Mouse (Mus musculus) lung, adult 18-20 months (tissue): ENCODE measurements around the gene Espnl.

ENCODE experiments used
- DNase-seq, 2 experiments: peaks; one replicate each; pipeline ENCODE4 v3.0.0; 2022; ENCODE audit warnings: mixed read lengths in 2 of 2

Gene Espnl

GRCm38 (mm10) chr1:91324646-91325045, 2.8 kb downstream of the Espnl start:
- no peak for DNase-seq

- DNase-seq = no peak
Observed at GRCm38 (mm10) chr1:91325488-91326042, 3.7 kb downstream of the Espnl start.

DNA sequence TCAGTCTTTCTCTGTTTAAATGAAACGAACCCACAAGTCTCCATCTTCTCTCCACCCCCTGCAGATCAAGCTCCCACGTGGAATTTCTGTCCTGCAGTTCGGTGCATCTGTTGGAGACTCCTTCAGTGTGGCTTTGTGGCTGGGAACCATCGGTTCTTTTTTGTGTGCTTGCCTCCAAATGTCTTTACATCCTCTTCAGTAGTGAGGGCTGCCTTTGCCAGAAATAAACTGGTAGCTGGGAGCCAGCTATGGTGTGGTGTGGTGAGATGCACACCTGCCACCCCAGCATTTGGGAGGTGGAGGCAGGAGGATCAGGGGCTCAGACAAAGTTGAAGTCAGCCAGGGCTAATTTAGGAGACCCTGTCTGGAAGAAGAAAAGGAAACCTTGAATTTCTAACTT, 10.2 kb downstream of the Espnl start:
- no peak for DNase-seq

DNA sequence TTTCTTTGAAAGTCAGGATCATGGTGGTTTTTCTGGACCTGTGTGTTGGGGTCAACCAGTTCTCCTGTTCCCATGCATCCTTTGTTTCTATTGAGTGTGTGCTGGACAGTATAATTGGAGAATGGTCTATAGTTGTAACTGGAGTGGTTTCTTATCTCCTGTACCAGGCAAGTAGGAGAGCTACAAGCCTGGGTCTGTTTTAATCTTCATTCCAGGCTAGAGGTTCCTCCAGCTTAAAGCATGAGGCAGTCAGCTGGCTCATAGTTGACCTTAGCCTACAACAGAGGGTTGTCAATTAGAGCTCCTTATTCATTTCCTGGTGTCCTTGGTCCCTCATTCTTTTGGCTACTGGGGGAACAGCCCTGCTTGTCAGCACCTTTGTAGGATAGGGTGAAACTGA, 11.7 kb downstream of the Espnl start:
- no peak for DNase-seq

DNA sequence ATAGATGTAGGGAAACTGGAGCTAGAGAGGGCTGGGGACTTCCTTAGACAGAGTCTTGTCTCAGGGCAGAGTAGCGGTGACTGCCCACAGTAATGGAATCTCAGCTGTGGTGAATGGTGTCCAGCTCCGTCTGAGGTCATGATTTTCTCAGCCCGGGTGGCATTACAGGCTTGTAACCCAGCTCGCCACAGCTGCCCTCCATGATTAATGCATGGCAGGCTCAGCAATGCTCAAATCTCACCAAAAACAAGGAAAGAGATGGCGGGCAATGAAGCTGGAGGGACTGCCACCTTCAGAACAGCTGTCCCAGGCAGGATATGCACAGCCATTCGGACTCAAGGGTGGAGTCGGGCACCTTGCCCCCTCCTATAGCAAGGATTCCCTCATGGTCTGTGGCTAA, 15.5 kb downstream of the Espnl start:
- no peak for DNase-seq

- no peak for DNase-seq
Observed at GRCm38 (mm10) chr1:91344001-91344400, 22.1 kb downstream of the Espnl start.

- no peak for DNase-seq
Observed at GRCm38 (mm10) chr1:91344921-91345685, 23.2 kb downstream of the Espnl start.

DNA sequence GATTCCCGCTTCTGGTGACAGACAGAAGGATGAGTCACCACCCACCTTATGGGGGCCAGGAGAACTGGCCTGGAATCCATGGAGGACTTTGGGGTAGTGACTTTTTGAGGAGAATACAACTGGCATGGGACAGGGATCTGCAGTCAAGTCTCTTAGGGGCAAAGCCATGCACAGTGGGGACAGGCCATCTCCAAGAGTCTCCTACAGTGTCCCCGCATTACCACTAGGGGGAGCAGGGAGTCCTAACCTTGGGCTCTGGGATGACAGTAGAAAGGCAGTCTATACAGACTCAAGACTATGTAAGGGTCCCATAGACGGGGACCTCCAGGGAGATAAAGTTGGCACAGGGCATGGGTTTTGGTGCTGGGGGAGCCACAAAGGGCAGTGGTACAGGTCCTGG, 25.0 kb downstream of the Espnl start:
- DNase-seq = peak; percentile 31 to 61

DNA sequence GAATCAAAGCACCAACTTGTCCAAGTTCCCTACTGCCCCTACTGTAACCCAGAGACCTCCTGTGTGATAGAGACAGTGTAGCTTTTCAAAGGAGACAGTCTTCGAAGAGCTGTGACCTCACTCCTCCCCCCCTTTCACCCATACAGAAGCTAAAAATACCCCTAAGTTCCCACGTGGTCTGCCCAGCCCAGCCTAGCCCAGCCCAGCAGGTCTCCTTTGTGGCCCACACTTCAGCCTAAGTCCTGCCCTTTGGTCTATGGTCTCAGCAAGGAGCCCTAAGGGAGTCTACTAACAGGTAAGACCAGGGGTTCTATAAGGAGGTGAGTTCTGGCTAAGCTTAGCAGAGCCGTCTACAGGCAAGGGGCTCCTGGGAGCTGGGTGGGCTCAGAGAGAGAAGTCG, 29.0 kb downstream of the Espnl start, which contains the start of gene Klhl30:
Gene Klhl30, plus strand, starts transcription at position 176 of the 400 bp plus-strand sequence.
- no peak for DNase-seq

GRCm38 (mm10) chr1:91351249-91351648, 29.4 kb downstream of the Espnl start:
- DNase-seq = no peak

DNA sequence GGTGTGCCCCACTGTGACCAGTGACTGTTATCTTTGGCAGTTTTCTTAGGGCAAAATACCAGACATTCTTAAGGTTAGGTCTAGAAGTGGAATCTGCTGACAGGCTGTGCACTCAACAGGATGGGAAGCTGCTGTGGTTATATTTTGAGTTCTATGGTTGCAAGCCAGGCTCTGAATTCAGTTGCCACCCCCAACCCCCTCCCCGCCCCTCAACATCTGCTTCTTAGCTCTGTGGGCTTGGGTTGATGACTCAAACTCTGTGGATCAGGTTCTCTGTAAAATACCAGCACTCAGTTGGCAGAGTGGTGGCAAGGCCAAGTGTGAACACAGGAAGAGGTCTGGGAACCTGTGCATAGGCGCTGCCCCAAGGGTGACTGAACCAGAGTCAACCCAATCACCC, 30.4 kb downstream of the Espnl start:
- DNase-seq = no peak

GRCm38 (mm10) chr1:91356105-91356504, 34.2 kb downstream of the Espnl start:
- no peak for DNase-seq

DNA sequence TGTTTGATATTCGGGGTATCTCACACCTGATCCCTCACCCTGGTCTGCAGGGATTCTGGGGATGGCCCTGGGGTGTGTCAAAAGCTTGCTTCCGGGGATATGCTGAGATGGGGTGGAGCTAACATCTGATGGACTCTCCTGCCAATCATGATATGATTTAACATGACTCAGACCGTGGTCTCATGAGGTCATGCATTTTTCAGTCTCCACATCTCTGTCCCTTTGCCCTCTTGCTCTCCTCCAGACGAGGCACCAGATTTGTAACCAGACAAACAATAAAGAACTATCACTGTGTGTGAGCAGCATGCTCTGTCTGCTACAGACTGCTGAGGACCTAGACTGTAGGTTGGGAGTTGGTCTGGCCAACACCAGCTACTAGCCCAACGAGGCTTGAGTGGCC, 40.2 kb downstream of the Espnl start:
- no peak for DNase-seq

DNA sequence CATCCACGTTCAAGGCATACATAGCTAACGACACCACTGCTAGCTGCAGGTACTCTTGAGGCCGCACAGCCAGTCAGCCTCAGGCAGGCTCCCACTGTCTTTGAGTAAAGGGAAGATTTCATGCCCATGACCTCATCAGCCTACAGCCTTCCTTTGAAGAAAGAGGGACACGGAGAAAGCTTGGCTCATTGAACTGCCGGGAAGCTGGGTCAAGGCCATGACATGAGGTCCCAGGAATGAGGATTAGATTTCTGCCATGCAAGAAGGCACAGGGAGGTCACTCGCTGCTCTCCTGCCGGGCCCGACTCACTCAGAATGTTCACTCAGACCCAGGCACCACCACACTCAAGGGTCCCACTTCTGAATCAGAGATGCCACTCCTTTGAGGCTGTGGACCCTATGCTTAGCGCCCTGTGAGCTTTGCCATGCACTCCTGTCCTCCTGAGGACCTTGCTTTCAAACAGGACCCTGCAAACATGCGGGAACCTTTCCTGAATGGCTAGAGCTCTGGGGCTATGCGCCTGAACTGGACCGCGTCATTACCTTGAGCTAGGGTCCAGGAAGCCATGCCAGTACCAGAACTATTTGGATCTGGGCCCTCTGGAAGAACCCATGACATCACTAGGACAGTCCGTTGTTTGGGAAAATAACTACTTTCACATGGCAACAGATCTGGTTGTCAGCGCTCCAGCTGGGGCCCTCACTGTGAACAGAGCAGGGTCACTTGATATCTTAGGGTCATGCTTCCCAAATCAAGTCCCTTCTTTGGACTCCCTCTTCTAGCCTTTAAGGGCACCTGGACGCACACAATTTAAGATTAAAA, 43.2 kb downstream of the Espnl start:
- no peak for DNase-seq

DNA sequence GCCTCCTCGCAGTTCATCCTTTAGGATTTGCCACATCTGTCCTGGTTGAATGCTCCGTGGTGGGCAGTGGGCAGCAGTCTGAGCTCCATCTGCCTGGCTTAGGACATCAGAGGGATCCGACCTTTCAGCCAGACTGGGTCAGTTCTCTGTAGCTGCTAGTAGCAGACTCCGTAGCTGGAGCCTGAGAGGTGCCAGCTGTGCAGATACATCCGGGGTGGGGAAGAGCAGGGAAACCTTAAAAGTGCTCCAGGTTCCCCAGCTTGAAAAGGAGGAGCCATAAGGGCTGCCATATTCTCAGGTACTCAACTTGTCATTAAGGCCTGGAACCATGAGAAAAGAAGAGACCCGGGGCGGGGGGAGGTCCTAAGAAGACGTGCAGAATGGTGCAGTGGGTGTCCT, 43.9 kb downstream of the Espnl start:
- DNase-seq = no peak

DNA sequence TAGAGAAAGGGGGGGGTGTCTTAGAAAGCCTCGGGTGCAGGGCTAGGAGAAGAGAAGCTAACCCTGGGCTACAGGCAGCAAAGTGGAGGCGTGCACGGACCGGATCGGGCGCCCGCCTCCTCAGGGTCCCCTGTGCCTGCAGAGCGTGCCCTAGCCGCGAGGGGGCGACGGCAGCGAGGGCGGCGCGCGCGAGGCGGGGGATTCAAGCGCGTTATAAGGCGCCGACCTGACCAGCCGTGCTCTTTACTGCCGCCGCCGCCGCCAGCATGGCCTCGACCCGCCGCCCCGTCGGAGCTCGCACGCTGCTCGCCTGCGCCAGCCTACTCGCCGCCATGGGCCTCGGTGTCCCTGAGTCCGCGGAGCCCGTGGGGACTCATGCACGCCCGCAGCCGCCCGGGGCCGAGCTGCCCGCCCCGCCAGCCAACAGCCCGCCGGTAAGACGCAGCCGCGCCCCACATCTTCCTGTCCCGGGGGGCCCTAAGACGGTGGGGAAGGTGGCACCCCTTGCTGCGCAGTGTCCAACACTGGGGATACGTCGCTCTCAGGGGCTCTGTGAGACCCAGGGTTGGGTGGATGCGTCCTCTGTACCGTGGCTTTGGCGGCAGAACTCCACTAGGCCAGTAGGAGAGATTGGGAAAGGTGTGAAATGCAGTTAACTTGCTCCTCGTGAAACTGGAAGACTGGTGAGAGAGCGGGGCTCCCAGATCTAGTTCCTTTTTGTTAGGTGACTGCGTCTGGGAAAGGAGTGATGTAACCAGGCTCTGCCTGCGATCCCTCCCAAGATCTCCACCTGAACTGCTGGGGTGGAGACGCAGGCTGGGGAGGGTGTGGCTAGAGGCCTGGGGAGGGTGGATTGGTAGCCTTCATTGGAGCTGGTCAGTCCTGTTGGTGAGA, 44.6 kb downstream of the Espnl start, which contains the start of gene Erfe:
Gene Erfe, plus strand, starts transcription at position 216 of the 894 bp plus-strand sequence.
- peak; percentile 58 to 71 for DNase-seq

DNA sequence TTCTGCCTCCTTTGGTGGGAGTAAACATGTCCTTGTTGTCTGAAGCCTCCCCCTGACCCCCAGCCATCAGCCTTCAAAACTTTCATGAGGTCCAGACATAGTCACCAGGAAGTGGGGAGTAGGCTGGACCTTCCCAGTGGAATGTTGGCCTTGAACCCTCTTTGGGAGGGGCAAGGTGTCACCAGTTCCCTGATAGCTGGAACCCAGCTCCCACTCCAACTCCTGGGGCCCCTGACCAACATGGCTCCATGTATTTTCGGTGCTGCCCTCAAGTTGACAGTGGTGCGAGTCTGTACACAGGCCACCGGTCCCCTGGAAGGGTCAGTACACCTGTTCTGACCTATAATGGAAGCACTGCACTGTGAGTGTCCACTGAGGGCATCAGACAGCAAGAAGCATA, 45.4 kb downstream of the Espnl start:
- DNase-seq = no peak

DNA sequence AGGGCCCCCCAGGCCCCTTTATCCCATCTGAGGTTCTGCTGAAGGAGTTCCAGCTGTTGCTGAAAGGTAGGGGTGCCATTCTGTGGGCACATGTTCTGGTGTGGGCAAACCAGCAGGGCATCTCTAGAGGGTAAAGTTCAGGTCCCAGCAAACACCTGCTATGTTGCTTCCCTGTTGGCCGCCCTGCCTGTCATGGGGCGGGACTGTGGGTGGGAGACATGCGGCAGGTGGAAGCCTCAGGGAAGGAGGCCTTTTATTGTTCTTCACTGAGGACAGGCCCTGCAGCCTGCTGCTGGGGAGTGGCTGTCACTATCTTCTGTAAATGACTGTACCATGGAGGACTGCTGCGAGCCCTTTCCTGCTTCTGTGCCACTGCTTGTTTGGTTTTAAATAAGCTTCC, 47.5 kb downstream of the Espnl start:
- no peak for DNase-seq

- DNase-seq = no peak
Observed at GRCm38 (mm10) chr1:91370055-91370454, 48.2 kb downstream of the Espnl start.

GRCm38 (mm10) chr1:91373414-91373835, 51.5 kb downstream of the Espnl start:
- DNase-seq = no peak

DNA sequence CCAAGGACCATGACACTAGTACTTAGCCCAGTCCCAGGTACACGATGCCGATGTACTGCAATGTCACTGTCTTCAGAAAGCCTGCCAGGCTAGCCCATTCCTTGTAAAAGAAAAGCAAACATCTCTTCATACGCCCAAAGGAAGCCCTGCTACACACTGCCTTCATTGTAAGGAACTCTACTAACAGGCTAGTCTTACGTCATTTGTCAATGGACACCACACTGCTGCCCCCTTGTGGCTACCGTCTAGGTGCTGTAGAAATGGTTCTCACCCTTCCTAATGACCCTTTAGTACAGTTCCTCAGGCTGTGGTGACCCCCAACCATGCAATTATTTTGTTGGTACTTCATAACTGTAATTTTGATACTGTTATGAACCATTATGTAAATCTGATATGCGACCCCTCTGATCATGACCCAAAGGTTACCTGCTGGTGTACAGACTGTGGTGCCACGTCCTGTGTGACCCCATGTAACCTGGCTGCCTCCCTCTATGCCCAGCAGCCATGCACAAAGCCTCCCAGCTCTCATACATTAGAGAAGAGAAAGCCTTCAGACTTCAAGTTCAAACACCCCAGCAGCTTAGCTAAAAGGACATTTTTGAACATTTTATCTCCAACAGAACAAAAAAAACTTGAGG, 58.7 kb downstream of the Espnl start:
- peak; percentile 64 to 73 for DNase-seq

GRCm38 (mm10) chr1:91381091-91381471, 59.2 kb downstream of the Espnl start:
- no peak for DNase-seq
